Mouse (Mus musculus) brain, embryonic 14.5 days (tissue): ENCODE measurements at regions not wholly inside any gene's neighbourhood (a gene's known extent, or its start where the extent isn't known, plus 50 kb on each side); places are given as distances from the start of the nearest gene placed in this dataset.

ENCODE experiments used
- CTCF ChIP-seq: fragments of 200-500 bp; IDR thresholded peaks from 2 replicates; pipeline ENCODE4 v1.5.1; 2012; ENCODE audit warnings: inconsistent platforms, mild to moderate bottlenecking, moderate library complexity, borderline replicate concordance; ENCODE audit not compliant: insufficient read depth, insufficient read length; ENCODE audit errors: extremely low read depth
- POLR2A ChIP-seq: fragments of 200-500 bp; IDR thresholded peaks from 2 replicates; pipeline ENCODE4 v1.6.1; 2012; ENCODE audit warnings: mild to moderate bottlenecking, inconsistent platforms, borderline replicate concordance; ENCODE audit not compliant: poor library complexity, insufficient read depth, insufficient read length, severe bottlenecking; ENCODE audit errors: extremely low read depth

DNA sequence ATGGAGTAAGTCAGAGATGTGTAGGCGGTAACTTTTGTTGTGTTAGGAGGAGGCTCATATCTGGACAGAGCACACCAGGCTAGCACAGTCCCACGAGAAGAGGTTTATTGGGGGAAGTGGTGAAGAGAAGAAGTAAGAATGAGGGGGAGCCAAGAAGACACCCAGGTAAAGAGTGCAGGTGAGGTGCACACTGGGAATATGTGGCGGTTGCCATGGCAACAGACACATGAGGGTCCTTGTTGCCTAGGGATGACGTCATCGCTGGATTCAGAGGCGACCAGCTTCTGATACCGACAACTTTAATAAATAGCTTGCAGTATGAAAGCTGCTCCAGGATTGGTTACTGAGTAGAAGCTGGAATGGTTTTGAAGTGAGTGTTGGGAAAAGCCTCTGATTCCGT is 110.5 kb upstream of the Wdfy3 start:
- no peak for TF ChIP-seq POLR2A
- TF ChIP-seq CTCF = no peak
